Mouse (Mus musculus) spleen, adult 2 months (tissue): ENCODE results near the gene Mgat3.

Experiments used
- CTCF ChIP-seq: fragments of 200-500 bp; IDR thresholded peaks from 2 replicates; pipeline ENCODE4 v1.5.1; 2011; ENCODE audit warnings: mild to moderate bottlenecking, inconsistent platforms; ENCODE audit not compliant: insufficient read depth, insufficient read length, insufficient replicate concordance; ENCODE audit errors: extremely low read depth
- POLR2A ChIP-seq: fragments of 200-500 bp; IDR thresholded peaks from 2 replicates; pipeline ENCODE4 v1.6.1; 2011; ENCODE audit warnings: low read depth, low read length, inconsistent platforms

DNA sequence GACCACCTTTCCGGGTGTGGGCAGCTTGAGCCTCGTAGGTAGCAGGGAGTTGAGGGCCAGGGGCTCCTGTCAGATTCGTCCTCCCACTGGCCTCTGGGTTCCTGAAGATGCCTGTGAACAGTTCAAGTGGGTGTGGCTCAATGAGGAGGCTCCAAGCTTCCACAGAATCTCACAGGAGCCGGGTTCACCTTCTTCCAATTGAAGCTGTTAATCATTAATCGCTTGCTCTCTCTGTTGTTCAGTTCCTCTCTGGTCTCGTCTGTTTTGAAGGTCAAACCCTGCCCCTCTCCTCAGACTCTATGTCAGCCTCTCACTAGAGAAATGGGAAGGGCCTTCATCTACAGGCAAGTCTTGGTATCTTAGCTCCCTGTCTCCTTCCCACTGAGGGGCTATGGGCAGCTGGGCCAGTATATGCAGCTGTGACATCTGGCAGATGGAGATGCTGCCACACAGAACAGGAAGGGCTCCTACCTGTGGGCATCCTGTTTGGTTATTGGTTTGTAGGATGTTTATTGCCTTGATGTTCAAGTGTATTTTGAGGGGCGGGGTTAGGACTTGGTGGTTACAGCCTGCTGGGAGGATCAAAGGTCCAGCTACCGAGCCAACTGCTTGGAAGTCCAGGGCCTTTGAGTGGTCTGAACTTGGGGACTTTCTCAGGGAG lies 18.2 kb downstream of the Mgat3 start:
- TF ChIP-seq CTCF, result no peak
- TF ChIP-seq POLR2A, result no peak
